8 mouse cellular contexts compared by ENCODE assay signal in the genomic region with DNA sequence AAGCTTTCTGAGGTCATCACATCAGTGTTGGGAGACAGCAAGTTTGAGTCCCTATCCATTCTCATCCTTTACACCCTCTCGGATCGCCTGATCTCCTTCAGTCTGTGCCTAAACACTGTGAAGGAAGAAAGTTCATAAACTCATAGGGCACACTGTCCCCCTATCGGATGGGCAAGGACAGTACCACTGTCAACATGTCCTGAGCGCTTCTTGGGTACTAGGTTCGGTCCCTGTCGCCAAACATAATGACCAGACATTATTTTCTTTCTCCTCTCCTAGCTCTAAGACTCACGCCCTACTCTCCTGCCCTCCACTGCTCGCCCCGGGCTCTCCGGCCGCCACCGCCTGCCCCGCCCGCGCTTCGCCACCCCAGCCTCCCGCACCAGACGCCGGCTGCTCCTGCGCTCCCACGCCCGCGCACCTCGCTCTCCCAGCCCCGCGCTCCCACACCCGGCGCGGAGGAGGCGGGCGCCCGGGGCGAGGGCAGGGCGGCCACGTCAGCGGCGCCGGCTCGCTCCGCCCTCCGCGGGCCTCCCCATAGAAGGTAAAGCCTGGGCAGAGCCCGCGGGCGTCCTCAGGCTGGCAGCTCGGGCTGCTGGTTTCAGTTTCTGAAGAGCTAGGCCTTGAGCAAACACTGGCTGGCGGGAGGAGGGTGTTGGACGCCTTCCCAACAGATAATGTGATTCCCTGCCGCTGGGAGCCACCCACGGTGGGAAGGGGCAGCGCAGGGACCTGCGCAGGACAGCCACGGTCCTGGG.
DNase-seq lines count a peak whose midpoint lies in the region; ATAC-seq and TF ChIP-seq lines count a peak whose summit lies in the region.

No protein-coding gene starts in this region.

- TF ChIP-seq POLR2A in testis, adult 2 months (IDR thresholded peaks at IDR 0.05; ENCODE audit: control insufficient read depth, low read depth, low read length): peak; percentile 64

- ATAC-seq in forebrain, embryonic 15.5 days (replicated peaks): peak; percentile 94
- ATAC-seq in neural tube, embryonic 14.5 days (ENCODE audit: low read depth): peak; percentile 96

- peaks cover 3 to 6% of the 10 kb centered on the region in 2 experiments for H3K4me1 ChIP-seq in ES-E14 (ENCODE audit: control insufficient read depth in 2 of 2, insufficient read depth in 2 of 2, low read length in 2 of 2, poor library complexity in 1 of 2)
- peaks cover 8% of the 10 kb centered on the region; the same call in 1 of the 2 replicates for H3K4me1 ChIP-seq in forebrain, embryonic 15.5 days
- H3K4me1 ChIP-seq in neural tube, embryonic 14.5 days (ENCODE audit: control insufficient read depth, insufficient read depth, low read length): peaks cover 3% of the 10 kb centered on the region; the same call in 1 of the 2 replicates
- peaks cover 3% of the 10 kb centered on the region for H3K4me1 ChIP-seq in testis, adult 2 months (ENCODE audit: control insufficient read depth, insufficient read depth, low read length)

- peak overlapping the region; percentile 63 to 68 for H3K4me3 ChIP-seq in ES-E14 (ENCODE audit: insufficient read depth in 1 of 2, low read depth in 1 of 2, low read length in 2 of 2, poor library complexity in 1 of 2, severe bottlenecking in 1 of 2)
- peak overlapping the region; percentile 53 for H3K4me3 ChIP-seq in forebrain, embryonic 15.5 days
- H3K4me3 ChIP-seq in neural tube, embryonic 14.5 days (ENCODE audit: low read depth, low read length): peak overlapping the region; percentile 47
- H3K4me3 ChIP-seq in testis, adult 2 months (ENCODE audit: control insufficient read depth, low read depth, low read length): peak overlapping the region; percentile 81

- H3K9me3 ChIP-seq in ES-E14 (ENCODE audit: control insufficient read depth, insufficient read depth, low read depth, low read length): no peaks in the 10 kb centered on the region
- H3K9me3 ChIP-seq in forebrain, embryonic 15.5 days: no peaks in the 10 kb centered on the region
- H3K9me3 ChIP-seq in neural tube, embryonic 14.5 days (ENCODE audit: control insufficient read depth, low read length): no peaks in the 10 kb centered on the region

- no peaks in the 10 kb centered on the region for H3K36me3 ChIP-seq in ES-E14 (ENCODE audit: control insufficient read depth, insufficient read depth, low read length, poor library complexity, severe bottlenecking)
- H3K36me3 ChIP-seq in forebrain, embryonic 15.5 days: no peaks in the 10 kb centered on the region
- H3K36me3 ChIP-seq in neural tube, embryonic 14.5 days (ENCODE audit: control insufficient read depth, insufficient read depth, low read length): no peaks in the 10 kb centered on the region
- H3K36me3 ChIP-seq in testis, adult 2 months (ENCODE audit: control insufficient read depth, insufficient read depth, low read length): no peaks in the 10 kb centered on the region

- intact Hi-C loops in heart, postnatal 25 days (cut with DNase I): loop anchor here (5.0 to 10.0 kb wide), 3 partner anchors 121 to 394 kb away; partner anchors contain the start of gene Fggy

- TF ChIP-seq CTCF in testis, adult 2 months (IDR thresholded peaks at IDR 0.05; ENCODE audit: control insufficient read depth, insufficient read depth, insufficient replicate concordance, low read depth, low read length): no peak

- in situ Hi-C loops in ES-E14 (cut with MboI; ENCODE audit: low sequenced_read_pairs in 2 of 2, unreplicated experiment in 2 of 2): no loop called here

- peak overlapping the region; percentile 72 for H3K4me2 ChIP-seq in forebrain, embryonic 15.5 days (replicated peaks)
- H3K4me2 ChIP-seq in neural tube, embryonic 14.5 days (ENCODE audit: low read depth, low read length): peak overlapping the region; percentile 59

- peak; percentile 47 for DNase-seq in ES-E14 (ENCODE audit: low read depth, low spot score)
- DNase-seq in cerebellum, adult 18-20 months: peak; percentile 82 to 87
- peak; percentile 89 for DNase-seq in heart, postnatal 25 days (ENCODE audit: low spot score)
- DNase-seq in layer of hippocampus, adult 18-20 months (ENCODE audit: low spot score in 2 of 2): peak; percentile 73 to 89
- DNase-seq in lung, adult 18-20 months: peak; percentile 96 to 97

- H3K9ac ChIP-seq in ES-E14 (ENCODE audit: insufficient read depth, low read depth, low read length, poor library complexity, severe bottlenecking): peak overlapping the region; percentile 84
- peak overlapping the region; percentile 59 for H3K9ac ChIP-seq in forebrain, embryonic 15.5 days (replicated peaks)
- peak overlapping the region; percentile 63 for H3K9ac ChIP-seq in neural tube, embryonic 14.5 days (replicated peaks; ENCODE audit: low read depth, low read length)

- H3K27ac ChIP-seq in ES-E14 (ENCODE audit: insufficient read depth, low read depth, low read length, poor library complexity, severe bottlenecking): peak overlapping the region; percentile 64
- peak overlapping the region; percentile 79 for H3K27ac ChIP-seq in forebrain, embryonic 15.5 days (replicated peaks)
- peak overlapping the region; percentile 81 for H3K27ac ChIP-seq in neural tube, embryonic 14.5 days (ENCODE audit: low read depth, low read length)
- peak overlapping the region; percentile 85 for H3K27ac ChIP-seq in testis, adult 2 months (ENCODE audit: control insufficient read depth, insufficient read depth, low read depth, low read length)

- H3K27me3 ChIP-seq in forebrain, embryonic 15.5 days: no peaks in the 10 kb centered on the region
- H3K27me3 ChIP-seq in neural tube, embryonic 14.5 days (ENCODE audit: control insufficient read depth, insufficient read depth, low read length): no peaks in the 10 kb centered on the region
- no peaks in the 10 kb centered on the region for H3K27me3 ChIP-seq in testis, adult 2 months (ENCODE audit: control insufficient read depth, insufficient read depth, low read length)

- WGBS in forebrain, embryonic 15.5 days: 1% methylated on average over 53 of the region's 53 CpGs
- 1% methylated on average over 50 of the region's 53 CpGs for WGBS in neural tube, embryonic 14.5 days

TF ChIP-seq in ES-E14, 5 proteins besides CTCF, POLR2A, EP300 and RAD21:
- no peak for TF ChIP-seq HCFC1 (IDR thresholded peaks at IDR 0.05; ENCODE audit: borderline replicate concordance, insufficient read depth, low read length)
- no peak for TF ChIP-seq ZNF384 (IDR thresholded peaks at IDR 0.05; ENCODE audit: low read depth, low read length)
- no peak for TF ChIP-seq MAFK (IDR thresholded peaks at IDR 0.05; ENCODE audit: insufficient read depth, low read depth, low read length)
- TF ChIP-seq CHD2 (IDR thresholded peaks at IDR 0.05; ENCODE audit: low read depth, low read length): no peak
- no peak for TF ChIP-seq ZC3H11A (IDR thresholded peaks at IDR 0.05; ENCODE audit: borderline replicate concordance, low read depth, low read length)

Comparison
In these comparisons a context has a peak if more than half of its experiments do, and no peak if none do; other contexts are left out.
1. Peak in every context shown above with its lines: DNase-seq, ATAC-seq, H3K4me3 ChIP-seq and H3K27ac ChIP-seq.